Mouse (Mus musculus) bone marrow, adult 2 months (tissue): Measurements from ENCODE around the gene Olfr1495.

Experiments used
- CTCF ChIP-seq: fragments of 200-500 bp; IDR thresholded peaks from 2 replicates; pipeline ENCODE4 v1.5.1; 2011; ENCODE audit warnings: low read length, control low read depth; ENCODE audit not compliant: control insufficient read depth, insufficient read depth
- POLR2A ChIP-seq: fragments of 200-500 bp; IDR thresholded peaks from 2 replicates; pipeline ENCODE4 v1.6.1; 2011; ENCODE audit warnings: low read depth, mild to moderate bottlenecking, control low read depth, low read length, borderline replicate concordance; ENCODE audit not compliant: control insufficient read depth

DNA sequence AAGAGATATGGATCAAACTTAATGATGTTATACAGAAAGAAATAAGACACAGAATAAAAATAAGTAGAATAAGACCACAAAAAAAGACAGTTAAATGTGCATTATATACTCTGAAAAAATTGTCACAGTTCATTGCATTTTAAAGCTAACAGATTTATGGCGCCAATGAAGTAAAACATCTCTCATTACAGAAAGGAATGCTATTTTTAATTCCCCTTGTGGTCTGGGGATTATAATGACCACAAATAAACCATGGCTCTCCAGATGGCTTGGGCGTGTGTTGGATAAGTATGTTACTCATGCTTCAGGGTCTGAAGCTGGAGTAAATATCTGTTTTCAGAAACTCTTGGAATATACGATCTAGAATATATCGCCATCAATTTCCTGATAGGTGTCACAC is 25.0 kb upstream of the Olfr1495 start, which contains the start of gene Olfr1494:
- TF ChIP-seq CTCF: no peak
- no peak for TF ChIP-seq POLR2A
